Mouse (Mus musculus): ENCODE measurements around the gene Tnnc1. TPM values are rescaled to one million over a fixed set of nuclear protein-coding genes. Genes with fewer than 3 reads are reported as not detected.

Gene Tnnc1
- polyA plus RNA-seq, 1 experiment, result not detected

DNA sequence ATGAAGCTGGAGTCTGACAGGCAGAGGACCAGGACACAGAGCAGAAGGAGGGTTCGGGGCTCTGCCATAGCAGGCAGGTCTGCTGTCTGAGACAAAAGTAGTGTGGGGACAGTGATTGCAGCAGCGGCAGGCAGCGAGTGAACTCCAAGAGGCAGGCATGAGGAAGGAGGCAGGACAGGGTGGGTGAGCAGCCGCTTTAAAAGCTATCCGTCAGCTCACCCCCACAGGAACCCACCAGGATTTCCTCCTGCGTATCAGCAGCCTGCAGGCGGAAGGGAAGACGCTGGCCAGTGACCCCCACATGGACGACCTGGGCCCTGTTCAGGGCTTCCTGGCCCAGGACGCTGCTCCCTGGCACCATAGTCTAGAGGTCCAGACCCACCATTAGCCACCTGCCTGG is 39.7 kb upstream of the Tnnc1 start, which contains the start of gene Stab1:
Gene Stab1, minus strand, starts transcription at position 217 of the 400 bp plus-strand sequence.
- Histone ChIP-seq H3K4me3 (ENCODE audit: insufficient read depth, low read depth, low read length) (peak within 1 kb of the TSS; percentile 4; the same call in 1 of the 2 replicates), H3K4me1 (ENCODE audit: control insufficient read depth, insufficient read depth, low read length) (peaks cover 12% of the 10 kb centered on the region), H3K27ac (ENCODE audit: insufficient read depth, low read depth, low read length) (no peak within 1 kb of the TSS)
- TF ChIP-seq POLR2A (IDR thresholded peaks at IDR 0.05; ENCODE audit: insufficient read depth, low read depth, low read length) (no peak), CTCF (IDR thresholded peaks at IDR 0.05; ENCODE audit: insufficient read depth, low read depth, low read length) (no peak)
- WGBS, result 54% methylated on average over 10 of the region's 10 CpGs

GRCm38 (mm10) chr14:31169508-31169907 is 38.6 kb upstream of the Tnnc1 start:
- H3K4me1 ChIP-seq (ENCODE audit: control insufficient read depth, insufficient read depth, low read length), result peaks cover 12% of the 10 kb centered on the region
- no peak overlapping the region for H3K27ac ChIP-seq (ENCODE audit: insufficient read depth, low read depth, low read length)
- WGBS, result 80% methylated on average over 6 of the region's 6 CpGs
- H3K4me3 ChIP-seq (ENCODE audit: insufficient read depth, low read depth, low read length), result no peak overlapping the region
- TF ChIP-seq POLR2A (IDR thresholded peaks at IDR 0.05; ENCODE audit: insufficient read depth, low read depth, low read length) (no peak), CTCF (IDR thresholded peaks at IDR 0.05; ENCODE audit: insufficient read depth, low read depth, low read length) (no peak)

- Histone ChIP-seq H3K27ac (ENCODE audit: insufficient read depth, low read depth, low read length) (no peak overlapping the region), H3K4me1 (ENCODE audit: control insufficient read depth, insufficient read depth, low read length) (peaks cover 12% of the 10 kb centered on the region), H3K4me3 (ENCODE audit: insufficient read depth, low read depth, low read length) (no peak overlapping the region)
- TF ChIP-seq CTCF (IDR thresholded peaks at IDR 0.05; ENCODE audit: insufficient read depth, low read depth, low read length) (no peak), POLR2A (IDR thresholded peaks at IDR 0.05; ENCODE audit: insufficient read depth, low read depth, low read length) (no peak)
- 68% methylated on average over 13 of the region's 13 CpGs for WGBS
Measured at GRCm38 (mm10) chr14:31170963-31171362, 37.1 kb upstream of the Tnnc1 start.

DNA sequence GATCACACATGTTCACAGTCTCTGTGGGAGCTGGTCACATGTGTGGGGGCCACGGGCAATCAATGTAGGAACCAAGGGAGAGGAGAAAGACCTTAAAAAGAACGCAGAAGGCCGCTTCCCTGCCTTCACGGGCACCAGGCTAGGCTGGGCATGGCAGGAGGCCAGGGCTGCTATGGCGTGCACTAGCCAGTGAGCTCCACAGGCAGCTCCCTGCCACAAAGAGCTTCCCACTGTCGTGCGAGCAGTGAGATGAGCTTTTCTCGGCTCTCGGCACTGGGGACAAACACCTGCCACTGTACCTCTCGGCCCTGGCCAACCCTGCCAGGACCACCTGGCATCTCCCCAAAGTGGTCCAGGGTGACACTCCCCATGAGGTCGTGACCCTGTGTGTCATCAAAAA is 36.7 kb upstream of the Tnnc1 start:
- WGBS, result 54% methylated on average over 11 of the region's 11 CpGs
- H3K4me1 ChIP-seq (ENCODE audit: control insufficient read depth, insufficient read depth, low read length), result peaks cover 9% of the 10 kb centered on the region

GRCm38 (mm10) chr14:31171821-31172220 is 36.3 kb upstream of the Tnnc1 start:
- no peak for TF ChIP-seq POLR2A (IDR thresholded peaks at IDR 0.05; ENCODE audit: insufficient read depth, low read depth, low read length)
- no peak for TF ChIP-seq CTCF (IDR thresholded peaks at IDR 0.05; ENCODE audit: insufficient read depth, low read depth, low read length)
- no peak overlapping the region for H3K27ac ChIP-seq (ENCODE audit: insufficient read depth, low read depth, low read length)
- peaks cover 7% of the 10 kb centered on the region for H3K4me1 ChIP-seq (ENCODE audit: control insufficient read depth, insufficient read depth, low read length)
- H3K4me3 ChIP-seq (ENCODE audit: insufficient read depth, low read depth, low read length), result no peak overlapping the region
- 94% methylated on average over 15 of the region's 15 CpGs for WGBS

More for the DNA sequence above, 36.7 kb upstream of the Tnnc1 start:
- TF ChIP-seq CTCF (IDR thresholded peaks at IDR 0.05; ENCODE audit: insufficient read depth, low read depth, low read length) (no peak), POLR2A (IDR thresholded peaks at IDR 0.05; ENCODE audit: insufficient read depth, low read depth, low read length) (no peak)
- Histone ChIP-seq H3K4me3 (ENCODE audit: insufficient read depth, low read depth, low read length) (no peak overlapping the region), H3K27ac (ENCODE audit: insufficient read depth, low read depth, low read length) (no peak overlapping the region)

GRCm38 (mm10) chr14:31172781-31173455 is 35.2 kb upstream of the Tnnc1 start:
- peaks cover 7% of the 10 kb centered on the region for H3K4me1 ChIP-seq (ENCODE audit: control insufficient read depth, insufficient read depth, low read length)
- WGBS, result 80% methylated on average over 18 of the region's 18 CpGs
- TF ChIP-seq POLR2A (IDR thresholded peaks at IDR 0.05; ENCODE audit: insufficient read depth, low read depth, low read length) (no peak), CTCF (IDR thresholded peaks at IDR 0.05; ENCODE audit: insufficient read depth, low read depth, low read length) (no peak)
- no peak overlapping the region for H3K27ac ChIP-seq (ENCODE audit: insufficient read depth, low read depth, low read length)
- no peak overlapping the region for H3K4me3 ChIP-seq (ENCODE audit: insufficient read depth, low read depth, low read length)

DNA sequence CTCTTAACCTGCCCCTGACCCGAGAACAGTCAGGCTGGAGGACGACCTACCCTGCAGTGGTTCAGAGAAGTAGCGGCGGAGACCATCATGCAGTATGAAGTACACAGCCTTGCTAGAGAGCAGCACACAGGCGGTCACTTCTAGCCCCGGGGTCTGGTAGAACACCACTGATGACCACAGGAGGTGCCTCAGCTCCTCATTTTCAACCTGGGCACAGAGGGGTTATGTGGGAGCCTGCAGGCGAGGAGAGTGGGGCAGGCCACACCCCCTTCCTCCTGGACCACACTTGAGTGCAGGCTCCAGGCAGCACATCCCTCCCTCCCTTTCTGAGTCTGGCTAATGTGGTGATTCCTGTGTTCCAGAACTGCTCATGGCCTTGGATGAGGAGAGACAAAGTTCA is 34.6 kb upstream of the Tnnc1 start:
- Histone ChIP-seq H3K27ac (ENCODE audit: insufficient read depth, low read depth, low read length) (no peak overlapping the region), H3K4me1 (ENCODE audit: control insufficient read depth, insufficient read depth, low read length) (peaks cover 7% of the 10 kb centered on the region), H3K4me3 (ENCODE audit: insufficient read depth, low read depth, low read length) (no peak overlapping the region)
- 84% methylated on average over 7 of the region's 7 CpGs for WGBS
- TF ChIP-seq POLR2A (IDR thresholded peaks at IDR 0.05; ENCODE audit: insufficient read depth, low read depth, low read length) (no peak), CTCF (IDR thresholded peaks at IDR 0.05; ENCODE audit: insufficient read depth, low read depth, low read length) (no peak)

DNA sequence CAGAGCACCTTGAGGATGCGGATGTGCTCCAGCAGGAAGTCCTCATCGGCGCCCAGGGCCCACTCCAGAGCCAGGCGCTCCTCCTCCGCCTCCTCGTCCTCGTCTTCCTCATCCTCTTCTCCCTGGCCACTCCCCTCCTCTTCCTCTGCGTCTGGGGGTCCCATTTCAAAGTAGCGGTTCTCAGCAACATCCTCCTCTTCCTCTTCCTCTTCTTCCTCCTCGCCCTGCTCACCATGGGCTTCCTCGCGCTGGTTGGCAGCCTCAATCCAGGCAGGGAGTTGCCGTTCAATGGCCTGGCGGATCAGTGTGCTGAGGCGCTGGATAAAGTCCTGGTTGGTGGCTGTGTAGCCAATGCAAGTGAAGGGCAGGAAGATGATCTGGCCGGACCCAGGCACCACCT is 30.8 kb upstream of the Tnnc1 start:
- TF ChIP-seq CTCF (IDR thresholded peaks at IDR 0.05; ENCODE audit: insufficient read depth, low read depth, low read length) (no peak), POLR2A (IDR thresholded peaks at IDR 0.05; ENCODE audit: insufficient read depth, low read depth, low read length) (no peak)
- 88% methylated on average over 16 of the region's 16 CpGs for WGBS
- no peaks in the 10 kb centered on the region; the same call in 1 of the 2 replicates for H3K4me1 ChIP-seq (ENCODE audit: control insufficient read depth, insufficient read depth, low read length)
- no peak overlapping the region for H3K27ac ChIP-seq (ENCODE audit: insufficient read depth, low read depth, low read length)
- H3K4me3 ChIP-seq (ENCODE audit: insufficient read depth, low read depth, low read length), result no peak overlapping the region

- H3K27ac ChIP-seq (ENCODE audit: insufficient read depth, low read depth, low read length), result no peak overlapping the region
- TF ChIP-seq POLR2A (IDR thresholded peaks at IDR 0.05; ENCODE audit: insufficient read depth, low read depth, low read length), result no peak
- TF ChIP-seq CTCF (IDR thresholded peaks at IDR 0.05; ENCODE audit: insufficient read depth, low read depth, low read length), result no peak
- 94% methylated on average over 5 of the region's 5 CpGs for WGBS
- no peak overlapping the region for H3K4me3 ChIP-seq (ENCODE audit: insufficient read depth, low read depth, low read length)
- H3K4me1 ChIP-seq (ENCODE audit: control insufficient read depth, insufficient read depth, low read length), result no peaks in the 10 kb centered on the region; the same call in 1 of the 2 replicates
Measured at GRCm38 (mm10) chr14:31177715-31178114, 30.4 kb upstream of the Tnnc1 start.

All from olfactory bulb, adult 2 months (tissue).